Mouse (Mus musculus) kidney, embryonic 15.5 days (tissue): ENCODE data around the gene Gm45713. TPM values are rescaled to one million over a fixed set of nuclear protein-coding genes. Genes with fewer than 3 reads are reported as not detected.
"Not testable (repeated sequence)": the region's sequence is repeated elsewhere in the genome, so short reads cannot be mapped to it uniquely, and the experiment has no call there.

Source experiments
- ATAC-seq: fragments of 200-750 bp; cut with Nextera tagmentation; replicated peaks from 2 replicates; pipeline ENCODE4 v1.8.0; 2017; ENCODE audit warnings: moderate TSS enrichment; ENCODE audit not compliant: low FRiP score
- H3K27ac ChIP-seq: fragments of 300-500 bp; sonication (generic); 2 replicates; pipeline ENCODE4 v1.5.1; 2015; ENCODE audit warnings: mild to moderate bottlenecking, inconsistent platforms
- H3K27me3 ChIP-seq: fragments of 300-500 bp; sonication (generic); 2 replicates; pipeline ENCODE4 v1.6.1; 2015; ENCODE audit warnings: inconsistent platforms
- H3K36me3 ChIP-seq: fragments of 300-500 bp; sonication (generic); 2 replicates; pipeline ENCODE4 v1.6.1; 2015; ENCODE audit warnings: inconsistent platforms
- H3K4me1 ChIP-seq: fragments of 300-500 bp; sonication (generic); 2 replicates; pipeline ENCODE4 v1.6.1; 2015; ENCODE audit warnings: inconsistent platforms
- H3K4me2 ChIP-seq: fragments of 300-500 bp; sonication (generic); 2 replicates; pipeline ENCODE4 v1.6.1; 2015; ENCODE audit warnings: moderate library complexity, mild to moderate bottlenecking, inconsistent platforms
- H3K4me3 ChIP-seq: fragments of 300-500 bp; sonication (generic); replicated peaks from 2 replicates; pipeline ENCODE4 v1.5.1; 2015; ENCODE audit warnings: mild to moderate bottlenecking, inconsistent platforms
- H3K9ac ChIP-seq: fragments of 300-500 bp; sonication (generic); 2 replicates; pipeline ENCODE4 v1.6.1; 2015; ENCODE audit warnings: mild to moderate bottlenecking, inconsistent platforms
- H3K9me3 ChIP-seq: fragments of 300-500 bp; sonication (generic); replicated peaks from 2 replicates; pipeline ENCODE4 v1.6.1; 2016; ENCODE audit warnings: inconsistent platforms
- WGBS: fragments of 180-500 bp; shearing (Covaris S2); methylation state at CpG from one replicate; pipeline ENCODE4 v1.1.7; 2015; ENCODE audit warnings: mixed read lengths; 5-methylcytosine and 5-hydroxymethylcytosine counted together
- polyA plus RNA-seq: library from polyadenylated mRNA; unstranded; fragments of >200 nt; fragmentation: Nextera tagmentation; extraction: Ambion mirVana; gene quantifications from 2 replicates; pipeline ENCODE4 v1.2.1, GENCODE M21; 2015

The Gm45713 gene
- polyA plus RNA-seq, 1 experiment from 2014 or later = not detected

DNA sequence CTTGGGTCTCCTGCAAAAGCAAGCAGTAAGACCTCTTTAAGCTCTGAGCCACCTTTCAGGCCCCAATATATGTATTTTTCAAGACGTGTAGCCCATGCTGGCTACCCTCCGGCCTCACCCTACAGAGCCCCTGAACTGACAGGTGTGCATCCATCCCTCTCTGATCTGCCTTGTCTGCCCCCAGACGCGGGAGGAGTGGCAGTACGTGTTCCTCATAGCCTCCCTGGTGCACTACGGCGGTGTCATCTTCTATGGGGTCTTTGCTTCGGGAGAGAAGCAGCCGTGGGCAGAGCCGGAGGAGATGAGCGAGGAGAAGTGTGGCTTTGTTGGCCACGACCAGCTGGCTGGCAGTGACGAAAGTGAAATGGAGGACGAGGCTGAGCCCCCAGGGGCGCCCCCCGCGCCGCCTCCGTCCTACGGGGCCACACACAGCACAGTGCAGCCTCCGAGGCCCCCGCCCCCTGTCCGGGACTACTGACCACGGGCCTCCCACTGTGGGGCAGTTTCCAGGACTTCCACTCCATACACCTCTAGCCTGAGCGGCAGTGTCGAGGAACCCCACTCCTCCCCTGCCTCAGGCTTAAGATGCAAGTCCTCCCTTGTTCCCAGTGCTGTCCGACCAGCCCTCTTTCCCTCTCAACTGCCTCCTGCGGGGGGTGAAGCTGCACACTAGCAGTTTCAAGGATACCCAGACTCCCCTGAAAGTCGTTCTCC is 38.7 kb upstream of the Gm45713 start:
- ATAC-seq = no peak; the same call in 1 of the 2 replicates

DNA sequence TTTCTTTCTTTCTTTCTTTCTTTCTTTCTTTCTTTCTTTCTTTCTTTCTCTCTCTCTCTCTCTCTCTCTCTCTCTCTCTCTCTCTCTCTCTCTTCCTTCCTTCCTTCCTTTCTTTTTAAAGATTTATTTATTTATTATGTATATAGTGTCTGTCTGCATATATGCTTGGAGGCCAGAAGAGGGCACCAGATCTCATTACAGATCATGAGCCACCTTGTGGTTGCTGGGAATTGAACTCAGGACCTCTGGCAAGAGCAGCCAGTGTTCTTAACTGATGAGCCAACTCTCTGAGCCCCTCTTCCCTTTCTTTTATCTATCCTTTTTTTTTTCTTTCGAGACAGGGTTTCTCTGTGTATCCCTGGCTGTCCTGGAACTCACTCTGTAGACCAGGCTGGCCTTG is 37.7 kb upstream of the Gm45713 start:
- 59% methylated on average over 1 of the region's 1 CpGs for WGBS

More for the DNA sequence above, 38.7 kb upstream of the Gm45713 start:
- Histone ChIP-seq H3K27me3 (peaks cover 94% of the 10 kb centered on the region), H3K4me1 (peaks cover 23% of the 10 kb centered on the region), H3K27ac (no peak overlapping the region), H3K4me2 (peak overlapping the region; percentile 50), H3K9me3 (peaks cover 7% of the 10 kb centered on the region; the same call in 1 of the 2 replicates), H3K4me3 (peak overlapping the region; percentile 22), H3K36me3 (no peaks in the 10 kb centered on the region), H3K9ac (no peak overlapping the region)
- 3% methylated on average over 29 of the region's 29 CpGs for WGBS

DNA sequence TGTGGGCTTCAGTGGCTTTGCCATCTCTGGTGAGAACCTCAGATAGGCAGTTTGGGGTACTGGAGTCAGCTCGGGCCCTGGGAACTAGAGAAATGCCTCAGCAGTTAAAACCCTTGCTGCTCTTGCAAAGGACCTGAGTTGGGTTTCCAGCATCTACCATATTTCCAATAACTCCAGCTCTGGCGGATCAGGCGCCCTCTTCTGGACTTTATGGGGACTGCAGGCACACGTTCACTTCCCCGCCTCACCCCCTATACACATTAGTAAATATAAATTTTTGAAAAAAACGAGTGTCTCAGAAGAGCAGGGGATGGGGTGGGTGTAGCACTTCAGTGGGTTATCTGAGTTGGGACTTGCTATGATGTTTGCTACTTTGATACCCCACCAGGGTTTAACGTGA is 36.9 kb upstream of the Gm45713 start:
- H3K4me2 ChIP-seq = no peak overlapping the region
- peaks cover 17% of the 10 kb centered on the region for H3K9me3 ChIP-seq
- H3K9ac ChIP-seq = no peak overlapping the region
- 62% methylated on average over 7 of the region's 7 CpGs for WGBS
- H3K27ac ChIP-seq = no peak overlapping the region
- no peak overlapping the region for H3K4me3 ChIP-seq
- no peaks in the 10 kb centered on the region for H3K36me3 ChIP-seq
- ATAC-seq = no peak
- peaks cover 94% of the 10 kb centered on the region for H3K27me3 ChIP-seq
- peaks cover 31% of the 10 kb centered on the region for H3K4me1 ChIP-seq

More for the DNA sequence above, 37.7 kb upstream of the Gm45713 start:
- not testable (repeated sequence) for H3K27ac ChIP-seq, H3K4me2 ChIP-seq, H3K9ac ChIP-seq, ATAC-seq, H3K36me3 ChIP-seq, H3K4me3 ChIP-seq
- Histone ChIP-seq H3K4me1 (peaks cover 25% of the 10 kb centered on the region), H3K27me3 (peaks cover 94% of the 10 kb centered on the region), H3K9me3 (peaks cover 17% of the 10 kb centered on the region)

DNA sequence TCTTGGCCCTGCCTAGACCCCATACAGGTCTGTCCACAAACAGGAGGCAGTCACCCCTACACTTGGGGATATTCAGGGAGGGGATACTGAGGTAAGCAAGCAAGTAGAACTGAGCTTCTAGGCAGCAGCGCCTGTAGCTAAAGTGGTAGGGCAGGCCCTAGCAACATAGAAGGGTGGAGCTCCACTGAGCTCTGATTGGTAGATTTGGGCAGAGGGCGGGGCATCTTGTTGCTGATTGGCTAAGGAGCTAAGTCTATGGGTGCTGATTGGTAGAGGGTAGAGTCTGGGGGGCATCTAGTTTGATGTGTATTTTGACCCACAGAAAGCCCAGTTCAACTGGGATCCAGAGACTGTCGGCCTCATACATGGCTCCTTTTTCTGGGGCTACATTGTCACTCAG is 33.5 kb upstream of the Gm45713 start:
- ATAC-seq = no peak
- H3K27ac ChIP-seq = no peak overlapping the region
- 93% methylated on average over 3 of the region's 3 CpGs for WGBS
- no peak overlapping the region for H3K4me3 ChIP-seq
- peaks cover 17% of the 10 kb centered on the region for H3K9me3 ChIP-seq
- H3K27me3 ChIP-seq = peaks cover 94% of the 10 kb centered on the region
- peaks cover 12% of the 10 kb centered on the region; the same call in 1 of the 2 replicates for H3K4me1 ChIP-seq
- no peak overlapping the region for H3K9ac ChIP-seq
- no peaks in the 10 kb centered on the region for H3K36me3 ChIP-seq
- no peak overlapping the region for H3K4me2 ChIP-seq

DNA sequence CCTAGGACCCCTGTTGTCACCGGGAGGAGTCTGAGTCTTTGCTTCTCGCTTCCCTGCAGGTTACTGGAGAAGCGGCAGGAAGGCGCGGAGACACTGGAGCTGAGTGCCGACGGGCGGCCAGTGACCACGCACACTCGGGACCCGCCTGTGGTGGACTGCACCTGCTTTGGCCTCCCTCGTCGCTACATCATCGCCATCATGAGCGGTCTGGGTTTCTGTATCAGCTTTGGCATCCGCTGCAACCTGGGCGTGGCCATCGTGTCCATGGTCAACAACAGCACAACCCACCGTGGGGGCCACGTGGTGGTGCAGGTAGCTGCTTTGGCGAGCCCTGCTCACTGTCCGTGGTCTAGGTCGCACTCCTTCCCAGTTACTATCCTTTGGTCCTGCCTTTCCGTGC is 32.6 kb upstream of the Gm45713 start:
- no peak overlapping the region for H3K9ac ChIP-seq
- no peak overlapping the region for H3K4me2 ChIP-seq
- H3K4me1 ChIP-seq = peaks cover 17% of the 10 kb centered on the region
- H3K36me3 ChIP-seq = no peaks in the 10 kb centered on the region
- 3% methylated on average over 24 of the region's 24 CpGs for WGBS
- ATAC-seq = no peak; the same call in 1 of the 2 replicates
- H3K27me3 ChIP-seq = peaks cover 95% of the 10 kb centered on the region
- no peak overlapping the region for H3K27ac ChIP-seq
- H3K9me3 ChIP-seq = peaks cover 17% of the 10 kb centered on the region
- H3K4me3 ChIP-seq = no peak overlapping the region; the same call in 1 of the 2 replicates

DNA sequence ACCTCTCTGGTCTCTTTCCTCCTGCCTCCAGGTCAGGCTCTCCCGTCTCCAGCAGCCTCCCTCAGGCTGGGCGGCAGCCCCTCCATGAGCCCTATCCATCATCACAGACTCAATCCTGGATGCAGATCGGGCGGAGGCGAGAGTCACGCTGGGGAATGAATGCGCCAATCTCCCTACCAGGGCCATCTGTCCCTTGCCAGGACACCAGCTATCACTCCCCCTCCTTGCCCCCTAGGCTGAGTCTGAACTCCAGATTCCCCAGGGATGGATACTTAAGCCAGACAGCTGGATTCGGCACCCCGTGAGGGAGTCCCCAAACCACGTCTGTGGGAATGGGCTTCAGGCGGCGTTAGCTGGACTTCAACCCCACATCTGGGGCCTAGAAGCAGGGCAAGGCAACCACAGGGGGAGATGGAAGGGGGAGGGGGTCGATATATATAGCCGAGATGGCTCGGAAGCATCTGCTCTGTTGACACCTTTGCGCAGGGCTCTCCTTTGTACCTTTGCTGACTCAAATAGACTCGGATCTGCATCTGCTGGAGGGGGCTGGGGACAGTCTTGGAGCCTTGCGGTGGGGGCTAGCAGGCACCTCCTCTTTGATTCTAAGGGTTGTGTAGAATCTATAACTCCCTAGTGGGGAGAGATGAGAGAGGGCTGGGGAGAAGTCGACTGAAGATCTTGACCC is 31.9 kb upstream of the Gm45713 start:
- Histone ChIP-seq H3K4me1 (peaks cover 19% of the 10 kb centered on the region), H3K9me3 (peaks cover 17% of the 10 kb centered on the region), H3K27me3 (peaks cover 98% of the 10 kb centered on the region), H3K27ac (no peak overlapping the region), H3K9ac (no peak overlapping the region), H3K36me3 (no peaks in the 10 kb centered on the region), H3K4me2 (no peak overlapping the region), H3K4me3 (no peak overlapping the region)
- ATAC-seq = no peak
- 5% methylated on average over 19 of the region's 19 CpGs for WGBS

DNA sequence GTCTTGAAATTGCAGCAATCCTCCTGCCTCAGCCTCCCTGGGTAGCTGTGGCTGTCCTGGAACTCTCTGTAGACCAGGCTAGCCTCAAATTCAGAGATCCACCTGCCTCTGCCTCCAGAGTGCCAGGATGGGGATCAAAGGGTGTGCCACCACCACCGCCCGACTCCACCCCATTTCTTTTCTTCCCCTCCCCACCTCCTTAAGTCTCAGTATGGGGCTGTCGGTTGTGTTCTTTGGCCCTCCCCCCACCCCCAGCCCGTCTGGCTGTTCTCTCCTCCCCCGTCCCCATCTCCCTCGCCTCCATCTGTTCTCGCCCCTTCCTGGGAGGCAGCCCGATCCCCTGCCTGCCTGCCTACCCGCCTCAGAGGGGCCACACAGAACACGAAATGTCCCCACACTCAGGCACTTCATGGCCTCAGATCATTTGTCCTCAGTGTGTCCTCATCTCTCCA is 30.9 kb upstream of the Gm45713 start:
- ATAC-seq = no peak
- H3K4me3 ChIP-seq = no peak overlapping the region
- 22% methylated on average over 10 of the region's 10 CpGs for WGBS
- H3K4me1 ChIP-seq = peaks cover 25% of the 10 kb centered on the region
- no peak overlapping the region for H3K9ac ChIP-seq
- H3K27ac ChIP-seq = no peak overlapping the region
- H3K9me3 ChIP-seq = peaks cover 17% of the 10 kb centered on the region
- peaks cover 97% of the 10 kb centered on the region for H3K27me3 ChIP-seq
- H3K36me3 ChIP-seq = no peaks in the 10 kb centered on the region
- H3K4me2 ChIP-seq = no peak overlapping the region

DNA sequence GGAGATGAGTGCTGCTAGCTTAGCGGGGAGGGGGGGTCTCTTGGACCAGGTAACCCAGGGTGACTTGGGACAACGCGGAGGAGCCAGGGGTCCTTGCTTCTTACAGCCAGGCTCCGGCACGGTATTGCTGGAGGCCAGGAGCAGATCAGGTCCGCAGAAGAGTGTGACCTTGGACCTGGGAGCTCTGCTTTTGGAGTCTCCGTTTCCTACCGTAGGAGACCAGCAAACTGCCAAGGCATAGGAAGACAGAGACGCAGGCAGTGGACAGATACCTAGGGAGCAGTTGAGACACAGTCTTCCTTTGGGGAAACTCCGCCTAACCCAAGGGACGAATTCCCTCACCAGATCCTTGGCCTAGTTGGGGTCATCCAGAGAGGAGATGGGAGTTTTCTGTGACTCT is 29.7 kb upstream of the Gm45713 start:
- ATAC-seq = no peak
- H3K27ac ChIP-seq = no peak overlapping the region
- WGBS = 51% methylated on average over 11 of the region's 11 CpGs
- H3K9me3 ChIP-seq = peaks cover 17% of the 10 kb centered on the region
- H3K27me3 ChIP-seq = peaks cover 85% of the 10 kb centered on the region
- peaks cover 3% of the 10 kb centered on the region; the same call in 1 of the 2 replicates for H3K36me3 ChIP-seq
- H3K4me1 ChIP-seq = peaks cover 30% of the 10 kb centered on the region
- no peak overlapping the region for H3K4me2 ChIP-seq
- no peak overlapping the region for H3K9ac ChIP-seq
- H3K4me3 ChIP-seq = no peak overlapping the region

DNA sequence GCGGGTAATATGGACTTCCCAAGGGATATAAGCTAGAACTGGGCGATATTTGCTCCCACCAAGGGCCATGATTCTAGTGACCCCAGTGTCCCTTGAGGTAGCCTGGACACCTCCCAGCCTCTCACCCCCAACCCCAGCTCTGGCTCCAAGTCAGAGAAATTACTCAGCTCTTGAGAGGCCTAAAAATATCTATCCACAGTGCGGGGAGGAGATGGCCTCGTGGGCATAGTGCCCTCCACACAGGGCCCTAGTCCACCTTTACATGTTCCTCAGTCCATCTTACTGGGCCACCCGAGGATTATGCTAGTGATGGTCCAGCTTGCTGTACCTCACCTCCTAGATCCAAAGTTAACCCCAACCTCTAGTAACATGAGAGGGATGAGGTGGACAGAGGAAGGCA is 28.8 kb upstream of the Gm45713 start:
- Histone ChIP-seq H3K9ac (no peak overlapping the region), H3K27me3 (peaks cover 76% of the 10 kb centered on the region), H3K4me1 (peaks cover 30% of the 10 kb centered on the region), H3K9me3 (peaks cover 11% of the 10 kb centered on the region), H3K36me3 (peaks cover 12% of the 10 kb centered on the region), H3K27ac (no peak overlapping the region), H3K4me2 (no peak overlapping the region), H3K4me3 (no peak overlapping the region)
- ATAC-seq = no peak
- WGBS = 63% methylated on average over 5 of the region's 5 CpGs

DNA sequence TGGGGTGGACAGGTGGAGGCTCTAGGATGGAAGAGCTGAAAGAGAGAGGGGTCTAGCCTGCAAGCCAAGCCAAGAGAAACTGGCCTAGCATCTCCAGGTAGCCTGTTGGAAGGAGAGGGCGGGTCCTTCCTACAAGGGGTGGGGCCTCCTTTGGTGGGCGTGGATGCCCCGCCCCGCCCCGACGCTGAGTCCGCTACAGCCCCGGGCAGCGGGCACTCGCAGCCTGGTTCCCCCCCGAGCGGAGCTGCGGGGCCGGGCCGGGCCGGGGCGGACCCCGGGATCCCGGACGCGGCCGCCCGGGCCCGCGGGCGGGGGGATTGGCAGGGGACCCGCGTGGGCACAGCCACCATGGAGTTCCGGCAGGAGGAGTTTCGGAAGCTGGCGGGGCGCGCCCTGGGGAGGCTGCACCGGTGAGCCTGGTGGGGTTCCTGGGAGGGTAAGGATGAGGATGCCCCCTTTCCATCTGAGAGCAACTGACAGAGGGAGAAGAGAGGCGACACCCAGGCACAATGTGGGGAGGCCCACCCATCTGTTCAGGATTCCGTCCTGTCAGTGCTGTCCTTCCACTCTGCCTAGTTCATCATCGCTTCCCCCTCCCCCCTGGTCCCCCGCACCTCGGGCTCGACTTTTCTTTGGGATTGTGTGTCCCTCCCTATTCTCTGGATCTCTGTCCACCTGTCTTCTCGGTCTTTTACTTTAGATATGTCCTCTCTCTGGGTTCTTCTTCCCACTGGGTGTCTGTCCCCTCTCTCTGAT is 27.9 kb upstream of the Gm45713 start, which contains the start of gene Slc17a7:
Gene Slc17a7, plus strand, starts transcription at position 215 of the 756 bp plus-strand sequence.
- H3K9me3 ChIP-seq = peaks cover 2% of the 10 kb centered on the region; the same call in 1 of the 2 replicates
- no peak within 1 kb of the TSS for H3K27ac ChIP-seq
- H3K27me3 ChIP-seq = peaks cover 67% of the 10 kb centered on the region
- WGBS = under 1% methylated on average over 40 of the region's 41 CpGs
- H3K4me3 ChIP-seq = peak within 1 kb of the TSS; percentile 54
- ATAC-seq = peak; percentile 14; the same call in 1 of the 2 replicates
- H3K9ac ChIP-seq = peak within 1 kb of the TSS; percentile 51
- H3K4me2 ChIP-seq = peak within 1 kb of the TSS; percentile 91
- H3K36me3 ChIP-seq = peaks cover 21% of the 10 kb centered on the region
- peaks cover 30% of the 10 kb centered on the region for H3K4me1 ChIP-seq

DNA sequence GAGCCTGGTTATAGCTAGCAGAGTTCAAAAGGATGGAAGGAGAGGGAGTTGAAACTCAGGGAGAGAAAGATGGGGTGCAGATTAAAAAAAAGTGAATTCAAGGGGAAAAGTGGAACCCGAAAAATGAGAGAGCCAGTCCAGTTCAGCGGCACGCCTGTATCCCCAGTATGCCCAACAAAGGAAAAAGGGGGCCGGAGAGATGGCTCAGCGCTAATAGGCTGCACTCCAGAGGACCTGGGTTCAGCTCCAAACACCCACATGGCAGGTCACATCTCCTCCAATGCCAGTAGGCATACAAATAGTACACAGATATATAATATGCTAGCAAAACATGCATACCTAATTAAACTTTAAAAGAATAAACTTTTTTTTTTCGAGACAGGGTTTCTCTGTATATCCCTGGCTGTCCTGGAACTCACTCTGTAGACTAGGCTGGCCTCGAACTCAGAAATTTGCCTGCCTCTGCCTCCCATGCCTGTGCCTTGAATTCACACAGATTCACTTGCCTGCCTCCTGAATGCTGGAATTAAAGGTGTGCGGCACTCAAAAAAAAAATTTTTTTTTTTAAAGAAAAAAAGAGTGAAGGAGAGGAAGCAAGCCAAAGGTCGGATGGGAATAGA is 27.1 kb upstream of the Gm45713 start:
- Histone ChIP-seq H3K9me3 (no peaks in the 10 kb centered on the region), H3K27ac (no peak overlapping the region), H3K27me3 (peaks cover 59% of the 10 kb centered on the region), H3K36me3 (peaks cover 29% of the 10 kb centered on the region), H3K9ac (no peak overlapping the region), H3K4me1 (peaks cover 22% of the 10 kb centered on the region), H3K4me2 (peak overlapping the region; percentile 91; the same call in 1 of the 2 replicates), H3K4me3 (peak overlapping the region; percentile 54; the same call in 1 of the 2 replicates)
- WGBS = 73% methylated on average over 9 of the region's 9 CpGs
- no peak for ATAC-seq
